Mouse (Mus musculus) ES-Bruce4 (cell line): ENCODE results near the gene Tbck. TPM values are rescaled to one million over a fixed set of nuclear protein-coding genes. Genes with fewer than 3 reads are reported as not detected.

ENCODE experiments used
- H3K27ac ChIP-seq: 2 replicates; pipeline ENCODE4 v1.5.1; 2012; ENCODE audit warnings: low read length, inconsistent platforms; ENCODE audit not compliant: insufficient read depth
- H3K27me3 ChIP-seq: 2 replicates; pipeline ENCODE4 v1.6.1; 2012; ENCODE audit warnings: mild to moderate bottlenecking, low read length, inconsistent platforms; ENCODE audit not compliant: control insufficient read depth, poor library complexity, insufficient read depth, severe bottlenecking
- H3K36me3 ChIP-seq: 2 replicates; pipeline ENCODE4 v1.6.1; 2012; ENCODE audit warnings: inconsistent platforms, mild to moderate bottlenecking, low read length, moderate library complexity; ENCODE audit not compliant: control insufficient read depth, poor library complexity, insufficient read depth, severe bottlenecking
- H3K4me1 ChIP-seq: one replicate; pipeline ENCODE4 v1.8.1; 2011; ENCODE audit warnings: low read length; ENCODE audit not compliant: control insufficient read depth, insufficient read depth
- H3K4me3 ChIP-seq: 2 replicates; pipeline ENCODE4 v1.5.1; 2011; ENCODE audit warnings: low read depth, mild to moderate bottlenecking, low read length
- H3K9ac ChIP-seq: 2 replicates; pipeline ENCODE4 v1.6.1; 2012; ENCODE audit warnings: low read depth, mild to moderate bottlenecking, inconsistent platforms; ENCODE audit not compliant: poor library complexity, severe bottlenecking
- H3K9me3 ChIP-seq: replicated peaks from 2 replicates; pipeline ENCODE4 v1.6.1; 2012; ENCODE audit warnings: mild to moderate bottlenecking, low read length, inconsistent platforms; ENCODE audit not compliant: control insufficient read depth, poor library complexity, insufficient read depth, severe bottlenecking
- CTCF ChIP-seq: IDR thresholded peaks from one replicate; pipeline ENCODE4 v1.8.1; 2011; ENCODE audit warnings: low read depth, low read length
- EP300 ChIP-seq: IDR thresholded peaks from 2 replicates; pipeline ENCODE4 v1.6.1; 2011; ENCODE audit warnings: low read depth, low read length; ENCODE audit not compliant: insufficient read depth
- POLR2A ChIP-seq: IDR thresholded peaks from one replicate; pipeline ENCODE4 v1.8.1; 2011; ENCODE audit warnings: low read length; ENCODE audit not compliant: insufficient read depth
- polyA plus RNA-seq: library from polyadenylated mRNA; stranded (reverse); fragments of >200 nt; gene quantifications from 2 replicates; pipeline ENCODE4 v1.2.4, GENCODE M21; 2011; ENCODE audit warnings: low read depth; ENCODE audit not compliant: missing spikeins, insufficient read depth, insufficient read length

Tbck gene
- polyA plus RNA-seq, 1 experiment: 11.5 TPM

DNA sequence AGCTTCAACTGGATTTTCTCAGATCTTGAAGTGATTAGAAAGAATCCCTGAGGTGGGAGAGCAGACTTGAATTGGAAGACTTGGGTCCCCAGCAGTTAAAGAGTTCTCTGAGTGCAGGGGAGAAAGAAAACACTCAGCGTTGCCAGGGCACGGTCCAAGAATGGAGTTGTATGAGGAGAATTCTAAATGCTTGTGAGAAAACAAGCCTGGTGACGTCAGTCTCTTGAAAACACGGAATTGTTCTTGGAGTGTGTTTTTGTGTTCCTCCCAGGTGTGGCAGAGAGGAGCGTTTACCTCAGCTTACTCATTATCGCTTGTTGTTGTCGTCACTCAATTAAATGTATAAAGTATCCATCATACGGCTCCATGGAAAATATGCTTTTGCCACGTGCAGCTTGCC lies 196.9 kb downstream of the Tbck start:
- Histone ChIP-seq H3K36me3 (no peaks in the 10 kb centered on the region), H3K27me3 (no peaks in the 10 kb centered on the region), H3K9me3 (no peaks in the 10 kb centered on the region), H3K4me1 (no peaks in the 10 kb centered on the region), H3K4me3 (no peak overlapping the region), H3K27ac (no peak overlapping the region), H3K9ac (no peak overlapping the region)
- TF ChIP-seq POLR2A (no peak), CTCF (no peak), EP300 (no peak)

GRCm38 (mm10) chr3:132883256-132883655 lies 199.3 kb downstream of the Tbck start:
- no peaks in the 10 kb centered on the region for H3K4me1 ChIP-seq
- no peak overlapping the region for H3K4me3 ChIP-seq
- H3K9me3 ChIP-seq: no peaks in the 10 kb centered on the region
- H3K27ac ChIP-seq: no peak overlapping the region
- no peak overlapping the region for H3K9ac ChIP-seq
- H3K36me3 ChIP-seq: no peaks in the 10 kb centered on the region
- H3K27me3 ChIP-seq: no peaks in the 10 kb centered on the region
- TF ChIP-seq EP300 (no peak), POLR2A (no peak), CTCF (no peak)

DNA sequence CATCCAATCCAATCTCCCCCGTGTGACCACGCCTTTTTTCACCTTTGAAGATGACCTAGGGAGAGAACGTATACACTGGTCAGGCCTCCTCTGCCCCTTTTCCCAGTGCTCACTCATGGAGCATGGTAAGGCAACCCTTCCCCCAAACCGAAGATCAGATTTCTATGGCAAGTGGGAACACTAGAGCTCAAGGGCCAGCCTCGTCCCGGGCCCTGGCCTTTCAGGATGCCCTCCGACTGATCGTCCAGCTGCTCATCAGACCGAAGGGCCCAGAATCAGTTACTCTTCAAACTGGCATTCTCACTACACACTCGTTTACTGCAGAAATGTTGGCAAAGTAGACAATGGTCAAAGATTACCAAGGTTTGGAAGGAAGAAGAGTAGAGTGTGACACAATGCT lies 200.5 kb downstream of the Tbck start:
- Histone ChIP-seq H3K9me3 (no peaks in the 10 kb centered on the region), H3K4me1 (no peaks in the 10 kb centered on the region), H3K27me3 (no peaks in the 10 kb centered on the region), H3K9ac (no peak overlapping the region), H3K4me3 (no peak overlapping the region), H3K36me3 (no peaks in the 10 kb centered on the region), H3K27ac (no peak overlapping the region)
- no peak for TF ChIP-seq EP300

DNA sequence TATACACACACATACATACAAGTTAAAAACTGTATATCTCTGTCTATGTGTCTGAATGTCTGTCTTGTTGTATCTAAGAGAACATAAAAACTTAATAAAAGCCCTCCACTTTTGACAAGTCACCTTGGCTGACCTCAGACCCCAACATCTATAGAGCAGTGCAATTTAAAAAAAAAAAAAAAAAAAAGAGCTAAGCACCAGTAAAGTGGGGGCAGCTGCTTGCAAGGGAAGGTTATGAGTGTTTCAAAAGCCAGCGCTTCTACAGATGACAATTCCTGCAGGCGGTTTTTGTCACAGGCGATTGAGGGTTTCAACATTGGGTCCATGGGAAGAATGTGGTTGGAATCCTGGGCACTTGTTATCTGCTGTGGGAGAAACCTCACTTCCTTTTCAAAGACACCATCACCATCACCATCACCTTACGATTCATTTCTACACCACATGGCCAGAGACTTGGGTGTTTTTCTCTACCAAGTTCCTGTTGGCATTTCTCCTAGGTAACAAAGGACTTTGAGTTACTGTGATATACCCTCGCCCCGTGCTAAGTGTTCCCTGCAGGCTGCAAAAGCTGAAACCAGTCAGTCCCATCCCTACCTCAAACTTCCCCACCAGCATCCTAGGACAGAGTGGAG lies 202.6 kb downstream of the Tbck start:
- H3K27ac ChIP-seq: no peak overlapping the region
- H3K4me1 ChIP-seq: no peaks in the 10 kb centered on the region
- no peaks in the 10 kb centered on the region for H3K27me3 ChIP-seq
- H3K9ac ChIP-seq: no peak overlapping the region
- no peak overlapping the region for H3K4me3 ChIP-seq
- TF ChIP-seq POLR2A (no peak), EP300 (no peak), CTCF (no peak)
- no peaks in the 10 kb centered on the region for H3K9me3 ChIP-seq
- no peaks in the 10 kb centered on the region for H3K36me3 ChIP-seq

DNA sequence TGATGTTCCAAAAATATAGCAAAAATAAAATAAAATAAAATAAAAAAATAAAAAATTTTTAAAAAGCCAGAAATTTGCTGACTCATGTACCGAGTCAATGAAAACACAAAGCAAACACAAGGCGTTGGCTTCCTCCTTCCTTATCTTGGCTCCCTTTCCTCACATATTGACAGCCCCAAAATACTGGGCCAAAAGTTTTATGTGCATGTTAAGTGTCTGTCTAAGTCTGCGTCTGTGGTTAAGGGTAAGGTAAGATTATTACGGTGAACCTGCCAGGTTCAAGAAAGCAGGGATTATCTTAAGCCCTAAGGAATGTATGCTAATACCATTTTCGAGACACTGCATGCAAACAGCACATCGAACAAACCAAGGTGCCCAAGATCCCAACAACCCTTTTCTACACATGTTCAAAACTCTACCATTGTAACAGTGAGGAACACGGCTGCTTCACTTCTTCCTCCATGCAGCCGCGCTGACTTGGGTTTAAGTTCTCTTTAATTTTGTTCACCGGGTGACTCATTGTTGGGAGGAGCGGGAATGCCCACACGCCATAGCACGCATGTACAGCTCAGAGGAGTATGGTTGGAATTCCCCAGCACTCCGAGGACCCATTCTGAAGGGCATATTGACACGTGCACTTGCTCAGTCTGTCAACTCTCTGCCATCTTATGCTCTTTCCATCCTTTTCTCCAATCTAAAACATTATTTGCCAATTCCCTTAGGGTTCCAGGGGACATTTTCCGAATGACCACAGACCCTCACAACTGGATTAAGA lies 203.3 kb downstream of the Tbck start:
- Histone ChIP-seq H3K27ac (no peak overlapping the region), H3K9me3 (no peaks in the 10 kb centered on the region), H3K9ac (no peak overlapping the region), H3K4me1 (no peaks in the 10 kb centered on the region), H3K36me3 (no peaks in the 10 kb centered on the region), H3K4me3 (no peak overlapping the region), H3K27me3 (no peaks in the 10 kb centered on the region)
- no peak for TF ChIP-seq CTCF
- TF ChIP-seq EP300: no peak

Other genes with a start within 250 kb of the Tbck start
- not detected in 2 replicates for gene Gimd1, start 54.3 kb upstream of the Tbck start, polyA plus RNA-seq
- 133 and 138 TPM in 2 replicates for gene Aimp1, start 226 bp downstream of the Tbck start, polyA plus RNA-seq